Mouse (Mus musculus) E14TG2a.4 (cell line): ENCODE results near the gene Rpl7a.

ENCODE experiments used
- CTCF ChIP-seq: conservative IDR thresholded peaks from 2 replicates; pipeline ENCODE4 v1.5.1; 2014; ENCODE audit warnings: low read length
- POU5F1 ChIP-seq: IDR thresholded peaks from 2 replicates; pipeline ENCODE4 v1.6.1; 2014; ENCODE audit warnings: low read length, borderline replicate concordance

DNA sequence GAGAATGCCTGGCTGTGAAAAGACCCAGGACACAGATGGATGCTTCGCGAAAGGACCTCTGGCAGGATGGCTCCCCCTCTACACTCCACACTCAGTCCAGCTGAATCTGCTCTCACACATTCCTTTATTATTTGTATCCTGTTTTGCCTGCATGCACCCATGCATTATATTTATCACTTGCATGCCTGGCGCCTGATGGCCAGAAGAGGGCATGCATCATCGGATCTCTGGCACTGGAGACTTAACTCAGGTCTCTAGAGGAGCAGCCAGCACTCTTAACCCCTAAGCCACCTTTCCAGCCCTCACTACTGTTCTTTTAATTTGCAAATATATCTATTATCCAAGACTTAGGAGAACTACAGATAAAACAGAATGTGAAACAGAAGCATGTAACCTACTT lies 50.2 kb downstream of the Rpl7a start:
- TF ChIP-seq CTCF (no peak; the same call in 1 of the 2 replicates), POU5F1 (no peak)
